Mouse (Mus musculus): ENCODE measurements around the gene Zcchc7. TPM values are rescaled to one million over a fixed set of nuclear protein-coding genes. Genes with fewer than 3 reads are reported as not detected.

Gene Zcchc7
- polyA plus RNA-seq, 1 experiment from 2014 or later, result 44.4 TPM

DNA sequence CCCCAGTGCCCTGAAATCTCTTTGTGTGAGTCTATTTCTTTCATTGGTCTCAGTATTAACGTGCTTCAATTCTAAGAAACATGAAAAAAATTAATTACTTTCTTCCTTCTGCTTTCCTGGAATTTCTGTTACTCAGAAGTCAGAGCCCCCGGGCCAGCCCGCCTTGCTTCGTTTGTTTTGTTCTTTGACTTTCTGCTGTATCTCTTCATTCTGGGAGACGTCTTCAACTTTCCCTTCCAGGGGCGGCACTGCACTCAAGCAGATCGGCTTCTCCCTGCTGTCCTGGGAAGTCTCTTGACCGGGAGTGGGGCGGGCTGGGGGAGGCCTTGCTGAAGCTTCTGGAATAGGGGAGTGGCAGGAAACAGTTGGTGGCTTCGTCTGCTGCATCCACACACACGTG lies 207.5 kb downstream of the Zcchc7 start:
- Histone ChIP-seq H3K4me3 (replicated peaks; ENCODE audit: low read length) (no peak overlapping the region), H3K4me1 (replicated peaks; ENCODE audit: control insufficient read depth, insufficient read depth, low read length) (no peaks in the 10 kb centered on the region), H3K36me3 (ENCODE audit: control insufficient read depth, insufficient read depth) (no peaks in the 10 kb centered on the region), H3K4me2 (ENCODE audit: low read length) (no peak overlapping the region), H3K9ac (replicated peaks; ENCODE audit: low read depth, low read length) (no peak overlapping the region), H3K27ac (ENCODE audit: low read length) (no peak overlapping the region), H3K9me3 (ENCODE audit: control insufficient read depth, low read length) (no peaks in the 10 kb centered on the region), H3K27me3 (replicated peaks; ENCODE audit: control insufficient read depth, insufficient read depth, low read length) (no peaks in the 10 kb centered on the region)
- no peak for ATAC-seq
- 70% methylated on average over 11 of the region's 11 CpGs for WGBS

DNA sequence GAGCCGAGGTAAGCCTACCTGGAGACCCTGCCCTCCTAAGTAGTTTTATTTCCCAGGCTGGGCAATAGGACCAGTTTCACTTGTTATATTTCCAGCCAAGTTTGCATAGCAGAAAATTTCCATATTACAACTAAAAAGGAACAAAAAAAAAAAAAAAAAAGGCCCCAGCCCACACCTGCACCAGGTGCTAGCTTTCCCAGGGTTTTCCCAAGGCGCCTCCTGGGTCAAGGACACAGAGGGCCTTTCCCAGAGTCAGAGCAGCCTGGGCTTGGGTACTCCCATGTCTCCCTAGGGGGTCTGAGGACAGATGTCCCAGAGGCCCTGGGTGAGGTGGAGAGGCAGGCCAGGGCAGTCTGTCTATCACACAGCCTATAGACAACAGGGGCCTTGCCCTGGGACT lies 209.5 kb downstream of the Zcchc7 start:
- H3K4me3 ChIP-seq (replicated peaks; ENCODE audit: low read length), result no peak overlapping the region
- no peaks in the 10 kb centered on the region for H3K4me1 ChIP-seq (replicated peaks; ENCODE audit: control insufficient read depth, insufficient read depth, low read length)
- H3K9me3 ChIP-seq (ENCODE audit: control insufficient read depth, low read length), result no peaks in the 10 kb centered on the region
- no peaks in the 10 kb centered on the region for H3K36me3 ChIP-seq (ENCODE audit: control insufficient read depth, insufficient read depth)
- no peak overlapping the region for H3K4me2 ChIP-seq (ENCODE audit: low read length)
- no peak for ATAC-seq
- H3K27ac ChIP-seq (ENCODE audit: low read length), result no peak overlapping the region
- no peak overlapping the region for H3K9ac ChIP-seq (replicated peaks; ENCODE audit: low read depth, low read length)
- H3K27me3 ChIP-seq (replicated peaks; ENCODE audit: control insufficient read depth, insufficient read depth, low read length), result no peaks in the 10 kb centered on the region
- 94% methylated on average over 2 of the region's 2 CpGs for WGBS

DNA sequence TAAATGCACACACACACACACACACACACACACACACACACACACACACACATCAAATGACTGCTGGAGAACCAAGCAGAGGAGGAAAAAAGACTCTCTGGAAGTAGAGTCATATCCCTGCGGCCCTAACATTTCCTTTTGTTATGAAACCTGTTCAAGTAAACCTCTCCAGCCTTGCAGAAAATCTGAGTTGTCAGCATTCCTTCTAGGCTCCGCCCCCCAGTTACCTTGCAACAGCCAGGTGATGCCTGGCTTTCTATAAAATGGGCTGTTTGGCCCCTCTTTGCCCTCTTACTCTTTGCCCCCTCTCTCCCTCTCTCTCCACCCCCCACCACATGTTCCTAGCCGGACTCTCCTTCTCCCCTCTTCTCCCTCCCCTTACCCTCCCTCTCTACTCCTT lies 210.1 kb downstream of the Zcchc7 start:
- no peak for ATAC-seq
- no peak overlapping the region for H3K27ac ChIP-seq (ENCODE audit: low read length)
- 91% methylated on average over 3 of the region's 3 CpGs for WGBS
- no peak overlapping the region for H3K4me2 ChIP-seq (ENCODE audit: low read length)
- no peak overlapping the region for H3K9ac ChIP-seq (replicated peaks; ENCODE audit: low read depth, low read length)
- no peaks in the 10 kb centered on the region for H3K27me3 ChIP-seq (replicated peaks; ENCODE audit: control insufficient read depth, insufficient read depth, low read length)
- no peak overlapping the region for H3K4me3 ChIP-seq (replicated peaks; ENCODE audit: low read length)
- H3K36me3 ChIP-seq (ENCODE audit: control insufficient read depth, insufficient read depth), result no peaks in the 10 kb centered on the region
- H3K9me3 ChIP-seq (ENCODE audit: control insufficient read depth, low read length), result no peaks in the 10 kb centered on the region
- no peaks in the 10 kb centered on the region for H3K4me1 ChIP-seq (replicated peaks; ENCODE audit: control insufficient read depth, insufficient read depth, low read length)

DNA sequence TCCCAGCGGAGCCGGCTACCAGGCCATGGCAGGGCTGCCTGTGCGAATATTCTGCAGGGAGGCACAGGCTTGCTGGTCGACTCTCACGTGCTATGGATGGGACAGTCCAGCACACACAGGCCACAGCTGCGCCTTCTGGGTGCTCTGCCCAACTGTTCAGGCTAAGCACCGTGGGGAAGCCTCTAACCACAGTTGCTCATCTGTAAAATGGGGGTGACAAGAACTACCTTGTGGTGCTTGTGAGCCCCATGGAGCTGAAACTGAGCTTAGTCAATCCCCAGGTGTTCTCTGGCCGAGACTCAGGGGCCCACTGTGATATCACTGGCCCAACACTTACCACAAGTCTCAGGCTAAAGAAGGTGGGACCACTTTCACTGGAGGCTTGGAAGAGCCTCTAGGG lies 211.7 kb downstream of the Zcchc7 start:
- no peaks in the 10 kb centered on the region for H3K27me3 ChIP-seq (replicated peaks; ENCODE audit: control insufficient read depth, insufficient read depth, low read length)
- no peaks in the 10 kb centered on the region for H3K4me1 ChIP-seq (replicated peaks; ENCODE audit: control insufficient read depth, insufficient read depth, low read length)
- no peaks in the 10 kb centered on the region for H3K9me3 ChIP-seq (ENCODE audit: control insufficient read depth, low read length)
- ATAC-seq, result no peak
- H3K9ac ChIP-seq (replicated peaks; ENCODE audit: low read depth, low read length), result no peak overlapping the region
- H3K27ac ChIP-seq (ENCODE audit: low read length), result no peak overlapping the region
- WGBS, result 84% methylated on average over 8 of the region's 8 CpGs
- no peak overlapping the region for H3K4me2 ChIP-seq (ENCODE audit: low read length)
- no peaks in the 10 kb centered on the region for H3K36me3 ChIP-seq (ENCODE audit: control insufficient read depth, insufficient read depth)
- H3K4me3 ChIP-seq (replicated peaks; ENCODE audit: low read length), result no peak overlapping the region

DNA sequence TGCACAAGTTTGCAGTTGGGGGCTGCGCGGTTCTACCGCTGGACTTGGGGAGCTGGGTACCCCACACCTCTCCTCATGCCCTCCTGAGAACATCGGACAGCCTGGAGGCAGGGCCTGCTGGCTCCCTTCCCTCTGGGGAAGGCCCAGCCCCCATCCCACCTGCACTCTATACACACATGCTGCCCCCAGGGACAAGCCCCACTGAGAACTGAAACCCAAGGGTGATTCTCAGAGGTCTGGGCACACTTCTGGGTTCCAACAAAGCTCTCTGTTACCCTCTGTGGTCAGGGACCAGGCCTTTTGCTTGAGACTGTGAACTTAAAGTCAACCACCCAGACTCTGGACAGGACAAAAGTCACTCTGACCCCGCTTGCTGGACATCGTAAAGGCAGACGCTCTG lies 214.4 kb downstream of the Zcchc7 start:
- Histone ChIP-seq H3K4me3 (replicated peaks; ENCODE audit: low read length) (no peak overlapping the region), H3K4me1 (replicated peaks; ENCODE audit: control insufficient read depth, insufficient read depth, low read length) (peaks cover 4% of the 10 kb centered on the region), H3K9ac (replicated peaks; ENCODE audit: low read depth, low read length) (no peak overlapping the region), H3K9me3 (ENCODE audit: control insufficient read depth, low read length) (no peaks in the 10 kb centered on the region), H3K36me3 (ENCODE audit: control insufficient read depth, insufficient read depth) (no peaks in the 10 kb centered on the region), H3K4me2 (ENCODE audit: low read length) (no peak overlapping the region), H3K27me3 (replicated peaks; ENCODE audit: control insufficient read depth, insufficient read depth, low read length) (no peaks in the 10 kb centered on the region), H3K27ac (ENCODE audit: low read length) (no peak overlapping the region)
- WGBS, result 92% methylated on average over 7 of the region's 7 CpGs
- ATAC-seq, result no peak

DNA sequence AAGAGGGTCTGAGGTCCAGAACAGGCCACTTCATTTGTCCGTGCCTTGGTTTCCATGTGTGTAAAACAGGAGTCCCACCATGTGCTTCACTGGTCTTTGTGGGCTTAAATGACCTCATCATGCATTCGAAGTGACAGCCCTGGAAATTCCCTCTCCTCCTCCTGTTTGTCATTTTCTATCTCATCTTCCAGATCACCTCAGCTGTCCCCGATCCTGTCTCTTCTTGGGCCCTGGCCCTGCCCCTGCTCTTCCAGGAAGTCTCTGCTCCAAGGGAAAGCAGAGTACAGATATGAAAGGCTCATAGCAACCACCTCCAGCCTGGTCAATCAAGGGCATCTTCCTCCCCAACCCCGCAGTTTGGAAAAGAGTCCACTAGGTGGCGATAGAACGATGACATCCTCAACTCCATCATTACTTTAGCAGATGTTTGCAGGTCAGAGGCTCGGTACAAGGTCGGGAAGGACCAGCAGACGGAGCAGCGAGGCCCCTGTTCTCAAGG lies 215.0 kb downstream of the Zcchc7 start:
- no peaks in the 10 kb centered on the region for H3K9me3 ChIP-seq (ENCODE audit: control insufficient read depth, low read length)
- H3K4me2 ChIP-seq (ENCODE audit: low read length), result no peak overlapping the region
- peaks cover 4% of the 10 kb centered on the region for H3K4me1 ChIP-seq (replicated peaks; ENCODE audit: control insufficient read depth, insufficient read depth, low read length)
- WGBS, result 20% methylated on average over 10 of the region's 10 CpGs
- no peaks in the 10 kb centered on the region for H3K27me3 ChIP-seq (replicated peaks; ENCODE audit: control insufficient read depth, insufficient read depth, low read length)
- no peak overlapping the region for H3K9ac ChIP-seq (replicated peaks; ENCODE audit: low read depth, low read length)
- H3K36me3 ChIP-seq (ENCODE audit: control insufficient read depth, insufficient read depth), result no peaks in the 10 kb centered on the region
- H3K4me3 ChIP-seq (replicated peaks; ENCODE audit: low read length), result no peak overlapping the region
- no peak overlapping the region for H3K27ac ChIP-seq (ENCODE audit: low read length)
- no peak for ATAC-seq

DNA sequence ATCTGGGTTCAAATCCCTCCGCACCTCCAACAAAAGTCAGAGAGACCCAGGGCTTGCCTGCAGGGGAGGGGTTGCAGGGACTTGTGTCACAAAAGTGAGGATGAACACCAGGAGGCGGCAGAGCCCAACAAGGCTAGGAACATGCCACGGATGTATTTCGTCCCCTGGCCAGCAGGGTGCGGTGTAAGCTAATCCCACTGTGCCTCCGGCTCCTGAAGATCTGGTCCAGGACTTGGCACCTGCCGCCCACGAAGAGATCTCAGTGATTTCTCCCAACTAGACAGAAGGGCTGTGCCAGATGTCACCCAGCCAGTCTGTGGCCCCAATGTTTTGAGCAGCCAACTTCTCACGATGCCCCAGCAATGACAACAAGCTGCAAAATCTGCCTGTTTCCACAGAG lies 217.8 kb downstream of the Zcchc7 start:
- Histone ChIP-seq H3K36me3 (ENCODE audit: control insufficient read depth, insufficient read depth) (no peaks in the 10 kb centered on the region), H3K27ac (ENCODE audit: low read length) (no peak overlapping the region), H3K27me3 (replicated peaks; ENCODE audit: control insufficient read depth, insufficient read depth, low read length) (no peaks in the 10 kb centered on the region), H3K9me3 (ENCODE audit: control insufficient read depth, low read length) (no peaks in the 10 kb centered on the region), H3K4me1 (replicated peaks; ENCODE audit: control insufficient read depth, insufficient read depth, low read length) (peaks cover 4% of the 10 kb centered on the region), H3K9ac (replicated peaks; ENCODE audit: low read depth, low read length) (no peak overlapping the region; the same call in 1 of the 2 replicates), H3K4me3 (replicated peaks; ENCODE audit: low read length) (peak overlapping the region; percentile 17; the same call in 1 of the 2 replicates), H3K4me2 (ENCODE audit: low read length) (peak overlapping the region; percentile 30)
- peak; percentile 59 for ATAC-seq
- 11% methylated on average over 9 of the region's 9 CpGs for WGBS

DNA sequence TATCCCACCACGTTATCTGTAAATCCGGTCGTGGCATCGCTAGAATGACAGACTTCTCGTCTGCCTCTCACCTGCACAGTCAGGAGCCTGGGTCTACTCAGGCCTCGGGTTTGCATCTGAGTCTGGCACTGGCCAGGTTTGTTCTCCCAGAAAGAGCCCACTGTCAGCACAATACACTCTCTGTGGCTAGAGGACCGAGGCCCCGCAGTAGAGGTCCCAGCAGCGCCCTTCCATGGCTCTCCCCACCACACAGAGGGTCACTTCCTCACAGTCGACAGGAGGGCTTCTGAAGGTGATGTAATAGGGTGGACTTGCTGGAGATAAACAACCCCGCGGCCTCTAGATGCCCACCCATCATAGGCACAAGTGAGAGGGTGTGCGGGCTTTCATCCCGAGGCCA lies 218.2 kb downstream of the Zcchc7 start:
- Histone ChIP-seq H3K27me3 (replicated peaks; ENCODE audit: control insufficient read depth, insufficient read depth, low read length) (no peaks in the 10 kb centered on the region), H3K4me1 (replicated peaks; ENCODE audit: control insufficient read depth, insufficient read depth, low read length) (peaks cover 4% of the 10 kb centered on the region), H3K27ac (ENCODE audit: low read length) (no peak overlapping the region), H3K9me3 (ENCODE audit: control insufficient read depth, low read length) (no peaks in the 10 kb centered on the region), H3K36me3 (ENCODE audit: control insufficient read depth, insufficient read depth) (no peaks in the 10 kb centered on the region), H3K9ac (replicated peaks; ENCODE audit: low read depth, low read length) (no peak overlapping the region; the same call in 1 of the 2 replicates), H3K4me2 (ENCODE audit: low read length) (peak overlapping the region; percentile 30), H3K4me3 (replicated peaks; ENCODE audit: low read length) (peak overlapping the region; percentile 17; the same call in 1 of the 2 replicates)
- ATAC-seq, result peak; percentile 18; the same call in 1 of the 2 replicates
- 67% methylated on average over 14 of the region's 14 CpGs for WGBS

DNA sequence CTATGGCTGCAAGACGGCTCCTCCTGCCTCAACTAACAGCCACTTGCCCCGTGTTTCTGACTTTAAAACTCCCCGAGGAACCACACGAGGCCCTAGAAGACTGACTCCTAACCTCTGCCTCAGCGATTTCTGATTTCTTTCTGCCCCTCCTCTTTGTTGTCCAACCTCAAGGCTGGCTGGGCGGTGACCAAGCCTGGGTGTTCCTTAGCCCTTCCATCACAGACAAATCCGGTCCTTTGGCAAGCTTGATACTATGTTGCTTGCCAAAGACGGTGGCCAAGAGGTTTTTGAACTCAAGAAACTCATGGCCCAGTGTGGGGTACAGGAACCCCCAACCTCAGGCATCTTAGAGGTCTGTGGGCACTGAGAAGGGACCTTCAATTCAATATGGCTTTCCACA lies 218.7 kb downstream of the Zcchc7 start:
- Histone ChIP-seq H3K4me1 (replicated peaks; ENCODE audit: control insufficient read depth, insufficient read depth, low read length) (peaks cover 4% of the 10 kb centered on the region), H3K27me3 (replicated peaks; ENCODE audit: control insufficient read depth, insufficient read depth, low read length) (no peaks in the 10 kb centered on the region), H3K4me3 (replicated peaks; ENCODE audit: low read length) (no peak overlapping the region), H3K4me2 (ENCODE audit: low read length) (no peak overlapping the region), H3K36me3 (ENCODE audit: control insufficient read depth, insufficient read depth) (no peaks in the 10 kb centered on the region), H3K9ac (replicated peaks; ENCODE audit: low read depth, low read length) (no peak overlapping the region), H3K9me3 (ENCODE audit: control insufficient read depth, low read length) (no peaks in the 10 kb centered on the region), H3K27ac (ENCODE audit: low read length) (no peak overlapping the region)
- WGBS, result 81% methylated on average over 8 of the region's 8 CpGs
- ATAC-seq, result no peak

DNA sequence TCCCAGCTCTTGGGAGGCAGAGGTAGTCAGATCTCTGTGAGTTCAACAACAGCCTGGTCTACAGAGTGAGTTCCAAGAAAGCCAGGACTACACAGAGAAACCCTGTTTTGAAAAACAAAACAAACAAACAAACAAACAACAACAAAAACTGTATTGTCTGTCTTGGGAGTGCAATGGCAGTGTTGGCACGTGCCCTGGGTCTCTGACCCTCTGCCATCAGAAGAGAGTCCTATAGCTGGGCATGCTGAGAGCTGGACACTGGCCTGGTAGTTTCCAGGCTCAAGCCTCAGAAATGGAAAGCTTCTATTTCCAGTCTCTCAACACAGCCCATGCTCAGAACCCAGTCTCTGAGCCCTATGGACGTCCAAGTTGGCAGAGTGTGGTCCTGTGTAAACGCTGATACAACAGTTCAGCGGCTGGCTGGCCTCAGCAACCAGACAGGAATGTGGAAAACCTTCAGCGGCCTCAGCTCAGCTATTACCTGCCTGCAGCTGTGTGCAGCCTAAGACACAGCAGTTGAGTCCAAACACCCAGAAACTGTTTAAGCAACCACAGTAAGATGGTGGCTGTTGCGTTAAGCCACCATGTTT lies 220.4 kb downstream of the Zcchc7 start:
- no peak overlapping the region for H3K27ac ChIP-seq (ENCODE audit: low read length)
- H3K4me2 ChIP-seq (ENCODE audit: low read length), result no peak overlapping the region
- 86% methylated on average over 6 of the region's 6 CpGs for WGBS
- H3K9me3 ChIP-seq (ENCODE audit: control insufficient read depth, low read length), result no peaks in the 10 kb centered on the region
- H3K4me1 ChIP-seq (replicated peaks; ENCODE audit: control insufficient read depth, insufficient read depth, low read length), result peaks cover 4% of the 10 kb centered on the region
- H3K36me3 ChIP-seq (ENCODE audit: control insufficient read depth, insufficient read depth), result no peaks in the 10 kb centered on the region
- no peak for ATAC-seq
- H3K9ac ChIP-seq (replicated peaks; ENCODE audit: low read depth, low read length), result no peak overlapping the region
- no peak overlapping the region for H3K4me3 ChIP-seq (replicated peaks; ENCODE audit: low read length)
- H3K27me3 ChIP-seq (replicated peaks; ENCODE audit: control insufficient read depth, insufficient read depth, low read length), result no peaks in the 10 kb centered on the region

Data from forebrain, embryonic 16.5 days (tissue).